Mouse (Mus musculus) cerebellum, postnatal 4 days (tissue): Measurements from ENCODE around the gene Tmtc1.

Source experiments
- DNase-seq, 2 experiments: peaks; one replicate each; pipeline ENCODE4 v3.0.0; 2022; ENCODE audit warnings: low spot score in 2 of 2, mixed read lengths in 1 of 2

The Tmtc1 gene

GRCm38 (mm10) chr6:148371223-148371622 lies 73.0 kb downstream of the Tmtc1 start:
- DNase-seq = no peak

DNA sequence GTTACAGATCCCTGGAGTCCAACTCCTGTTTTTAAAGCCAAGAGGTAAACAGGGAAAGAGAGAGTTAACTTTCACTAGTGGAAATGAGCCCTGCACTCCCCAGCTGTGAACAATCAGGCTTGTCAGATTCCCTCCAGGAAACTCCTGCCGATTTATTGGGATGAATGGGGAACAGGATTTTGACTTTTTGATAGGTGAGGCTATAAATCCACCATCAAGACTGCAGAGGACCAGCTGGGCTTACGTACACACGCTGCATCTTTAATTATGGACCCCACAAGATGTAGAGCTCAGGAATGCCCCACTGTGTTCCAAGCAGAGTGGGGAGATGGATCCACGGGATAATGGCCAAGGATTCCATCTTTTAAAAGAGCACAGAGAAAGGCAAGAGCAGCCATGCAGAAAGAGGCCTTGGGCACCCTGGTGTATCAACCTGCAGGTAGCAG lies 77.1 kb downstream of the Tmtc1 start:
- DNase-seq = no peak

DNA sequence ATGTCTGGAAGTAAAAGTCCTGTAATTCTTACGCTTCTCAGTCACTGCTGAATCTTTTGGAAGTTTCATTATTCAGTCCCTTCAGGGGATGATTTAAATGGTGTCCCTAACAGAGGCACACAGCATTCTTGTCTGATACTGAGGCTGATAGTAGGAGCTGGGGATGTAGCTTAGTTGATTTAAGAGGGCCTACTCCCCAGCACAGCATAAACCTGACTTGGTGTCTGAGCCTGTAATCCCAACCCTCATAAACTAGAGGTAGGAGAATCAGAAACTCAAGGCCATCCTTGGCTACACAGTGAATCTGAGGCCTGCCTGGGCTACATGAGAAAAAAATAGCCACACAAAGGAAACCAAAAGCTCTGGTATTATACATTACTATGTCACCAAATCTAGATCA lies 77.6 kb downstream of the Tmtc1 start:
- DNase-seq = no peak

- DNase-seq = no peak
Measured at GRCm38 (mm10) chr6:148363162-148363561, 81.0 kb downstream of the Tmtc1 start.

DNA sequence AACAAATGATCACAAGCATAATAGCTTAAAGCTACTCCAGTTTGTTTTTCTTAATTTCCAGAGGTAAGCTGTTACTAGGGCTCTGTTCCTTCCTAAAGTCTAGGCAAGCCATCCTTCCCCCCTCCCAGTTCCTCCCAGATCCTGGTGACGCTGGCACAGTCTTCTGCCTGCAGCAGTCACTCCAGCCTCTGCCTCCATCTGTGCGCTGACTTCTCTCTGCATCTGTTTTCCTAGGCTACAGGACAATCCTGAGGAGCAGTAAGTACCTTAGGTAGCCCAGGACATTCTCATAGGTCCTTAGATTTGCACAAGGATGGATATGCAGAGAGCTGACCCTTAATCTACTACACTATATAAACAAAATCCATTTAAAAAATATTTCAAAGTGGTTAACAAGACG lies 81.7 kb downstream of the Tmtc1 start:
- DNase-seq = no peak

DNA sequence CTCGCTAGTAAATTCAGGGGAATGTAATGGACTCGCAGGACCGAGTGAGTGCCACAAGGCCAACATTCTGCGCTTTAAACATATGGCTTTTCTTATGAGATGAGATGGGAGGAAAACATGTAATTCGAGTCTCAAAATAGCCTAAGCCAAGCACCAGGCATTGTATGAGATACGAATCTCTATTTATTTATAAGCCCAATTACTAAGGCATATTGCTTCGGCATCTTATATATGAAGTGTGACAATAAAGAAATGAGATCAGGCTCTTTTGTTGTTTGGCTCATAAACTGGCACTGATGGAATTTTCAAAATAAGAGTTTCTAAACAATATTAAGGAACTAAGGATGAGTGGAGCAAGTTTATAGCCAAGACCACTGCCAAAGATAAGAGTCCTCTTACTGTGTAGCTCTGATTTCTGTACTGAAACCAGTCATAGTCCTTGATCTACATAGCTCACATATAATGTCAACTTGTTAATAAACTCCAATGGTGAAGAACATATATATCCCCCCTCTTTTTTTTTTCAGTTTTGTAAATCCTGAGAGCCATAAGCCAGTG lies 84.8 kb downstream of the Tmtc1 start:
- DNase-seq = no peak

- no peak for DNase-seq
Measured at GRCm38 (mm10) chr6:148358580-148359246, 85.5 kb downstream of the Tmtc1 start.

- no peak for DNase-seq
Measured at GRCm38 (mm10) chr6:148356141-148356540, 88.0 kb downstream of the Tmtc1 start.

DNA sequence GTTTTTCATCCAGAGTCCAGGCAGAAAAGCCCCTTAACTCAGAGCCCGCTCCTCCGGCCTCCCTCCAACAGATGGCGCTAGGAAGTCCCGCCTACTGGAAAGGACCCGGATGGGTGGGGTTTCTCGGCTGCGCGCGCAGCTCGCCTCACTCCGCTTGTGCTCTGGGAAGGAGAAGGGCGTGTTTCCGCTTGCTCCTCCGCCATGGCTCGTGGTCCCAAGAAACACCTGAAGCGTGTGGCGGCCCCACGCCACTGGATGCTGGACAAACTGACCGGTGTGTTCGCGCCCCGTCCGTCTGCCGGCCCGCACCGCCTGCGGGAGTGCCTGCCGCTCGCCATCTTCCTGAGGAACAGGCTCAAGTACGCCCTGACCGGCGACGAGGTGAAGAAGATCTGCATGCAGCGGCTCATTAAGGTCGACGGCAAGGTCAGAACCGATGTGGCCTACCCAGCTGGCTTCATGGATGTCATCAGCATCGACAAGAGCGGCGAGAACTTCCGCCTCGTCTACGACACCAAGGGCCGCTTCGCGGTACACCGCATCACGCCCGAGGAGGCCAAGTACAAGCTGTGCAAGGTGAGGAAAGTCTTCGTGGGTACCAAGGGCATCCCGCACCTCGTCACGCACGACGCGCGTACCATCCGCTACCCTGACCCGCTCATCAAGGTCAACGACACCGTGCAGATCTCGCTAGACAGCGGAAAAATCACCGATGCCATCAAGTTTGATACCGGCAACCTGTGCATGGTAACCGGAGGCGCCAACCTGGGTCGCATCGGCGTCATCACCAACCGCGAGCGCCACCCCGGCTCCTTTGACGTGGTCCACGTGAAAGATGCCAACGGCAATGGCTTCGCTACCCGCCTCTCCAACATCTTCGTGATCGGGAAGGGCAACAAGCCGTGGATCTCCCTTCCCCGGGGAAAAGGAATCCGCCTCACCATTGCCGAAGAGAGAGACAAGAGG lies 89.4 kb downstream of the Tmtc1 start:
- DNase-seq = peak; percentile 66 to 84

- no peak for DNase-seq
Measured at GRCm38 (mm10) chr6:148354151-148354508, 90.1 kb downstream of the Tmtc1 start.

GRCm38 (mm10) chr6:148345001-148345400 lies 99.2 kb downstream of the Tmtc1 start:
- DNase-seq = no peak

DNA sequence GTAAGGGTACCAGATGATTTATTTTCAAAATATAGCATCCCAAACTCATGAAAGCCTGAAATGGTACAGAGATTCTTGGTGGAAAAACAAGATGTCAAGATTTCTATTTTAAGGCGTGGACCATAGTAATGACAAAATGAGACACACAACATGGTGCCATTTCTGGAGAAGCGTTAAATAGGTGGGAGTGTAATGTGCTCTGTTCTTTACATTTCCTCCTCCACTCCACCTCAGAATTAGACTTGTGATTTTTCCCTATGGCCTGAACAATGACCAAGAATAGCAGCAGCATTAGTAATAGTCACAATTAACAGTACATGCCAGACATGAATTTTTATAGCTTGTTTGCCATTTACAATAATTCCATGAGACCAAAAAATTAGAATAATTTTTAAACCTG lies 102.0 kb downstream of the Tmtc1 start:
- no peak for DNase-seq

GRCm38 (mm10) chr6:148341765-148342164 lies 102.4 kb downstream of the Tmtc1 start:
- DNase-seq = no peak

GRCm38 (mm10) chr6:148338326-148338957 lies 105.7 kb downstream of the Tmtc1 start:
- DNase-seq = no peak

GRCm38 (mm10) chr6:148336290-148336955 lies 107.8 kb downstream of the Tmtc1 start:
- DNase-seq = no peak

DNA sequence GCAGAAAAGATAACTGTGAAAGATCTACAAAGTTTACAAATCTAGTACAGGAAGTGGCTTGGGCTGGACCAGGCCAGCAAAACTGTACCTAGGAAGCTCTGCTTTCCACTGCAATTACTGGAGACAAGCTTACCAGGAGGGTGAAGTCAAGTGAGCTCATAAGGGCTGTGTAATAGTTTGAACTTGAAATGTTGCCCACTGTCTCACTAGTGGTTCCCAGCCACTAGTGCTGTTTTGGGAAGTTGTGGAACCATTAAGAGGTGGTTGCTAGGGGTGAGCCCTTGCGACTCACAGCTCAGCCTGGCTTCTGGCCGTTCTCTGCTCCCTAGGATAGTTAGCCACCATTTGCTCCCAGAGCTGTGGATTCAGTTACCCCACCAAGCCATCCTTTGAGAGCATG lies 112.3 kb downstream of the Tmtc1 start:
- no peak for DNase-seq

GRCm38 (mm10) chr6:148329976-148330375 lies 114.2 kb downstream of the Tmtc1 start:
- DNase-seq = no peak

DNA sequence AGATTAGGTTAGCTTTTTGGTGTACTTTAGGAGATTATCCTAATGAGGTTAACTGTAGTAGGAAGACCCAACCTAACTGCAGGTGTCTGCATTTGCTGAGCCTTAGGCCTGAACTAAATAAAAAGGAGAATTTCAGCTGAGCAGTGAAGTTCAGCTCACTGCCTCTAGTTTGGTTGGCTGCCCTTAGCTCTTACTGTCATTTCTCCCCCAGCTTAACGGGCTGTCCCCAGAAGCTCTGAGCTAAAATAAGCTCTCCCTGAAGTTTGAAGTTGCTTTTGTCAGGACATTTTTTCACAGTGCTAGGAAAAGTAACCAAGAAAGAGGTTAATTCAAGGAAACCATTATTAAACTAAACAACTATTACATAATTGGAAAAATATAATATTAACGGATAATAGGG lies 115.3 kb downstream of the Tmtc1 start:
- no peak for DNase-seq

GRCm38 (mm10) chr6:148328130-148328529 lies 116.1 kb downstream of the Tmtc1 start:
- DNase-seq = no peak

- no peak for DNase-seq
Measured at GRCm38 (mm10) chr6:148318736-148319135, 125.5 kb downstream of the Tmtc1 start.

DNA sequence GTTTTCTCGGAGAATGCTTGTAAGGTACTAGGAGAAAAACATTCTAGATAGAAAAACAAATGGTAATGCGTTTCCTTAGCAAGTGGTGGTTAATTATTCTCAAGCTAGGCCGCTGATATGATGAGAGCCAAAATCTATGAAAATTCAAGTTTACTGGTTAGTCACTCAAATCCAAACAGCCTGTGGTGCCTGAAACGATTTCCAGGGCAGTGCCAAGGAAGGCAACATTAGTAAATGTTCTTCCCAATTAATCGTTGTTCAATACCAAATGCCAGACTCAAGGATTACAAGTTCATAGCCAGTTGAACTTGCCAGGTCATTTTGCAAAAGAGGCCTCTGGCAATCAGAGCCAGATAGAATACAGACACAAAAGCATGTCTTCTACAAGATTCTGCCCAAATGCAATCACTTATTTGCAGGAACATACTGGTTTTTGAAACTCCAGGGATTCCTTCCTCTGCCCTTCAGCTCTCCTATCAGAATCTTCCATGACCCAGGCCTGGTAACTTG lies 128.6 kb downstream of the Tmtc1 start:
- DNase-seq = no peak
